ENCODE assay signal across 27 mouse cellular contexts in the genomic region with DNA sequence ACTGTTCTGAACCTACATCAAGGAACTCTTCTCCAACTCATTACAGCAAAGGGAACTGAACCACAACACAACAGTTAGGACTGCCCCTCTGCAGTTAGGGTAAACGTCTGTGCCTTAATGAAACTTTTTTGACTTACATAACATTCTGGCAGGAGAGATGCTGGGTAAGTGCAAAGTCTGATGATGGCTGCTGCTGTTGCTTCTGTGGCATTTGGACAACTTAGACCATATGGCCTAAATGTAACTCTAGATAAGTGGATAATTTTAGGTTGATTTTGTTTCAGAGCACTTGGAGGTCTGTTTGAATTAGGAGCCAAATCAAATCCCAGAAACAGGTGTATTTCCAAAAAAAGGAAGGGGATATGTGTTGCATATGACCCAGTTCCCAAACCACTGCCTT.
"Had no signal": no experiment of that assay in that cellular context is flagged by ENCODE, and none has a peak within 500 bp of the region (broad histone marks: within the 10 kb centered on the region; RNA-seq: fewer than 3 reads in every experiment).

No protein-coding gene starts in this region.

- DNase-seq: cerebellum, adult 8-10 months; cerebellum, adult 9-10 months; cerebellum, adult 9-11 months; cerebellum, postnatal 10 days; cerebellum, postnatal 14 days; cerebellum, postnatal 25 days; cerebellum, postnatal 36 days; embryo, embryonic 11 days; forebrain, postnatal 0 days; gastrocnemius, adult 2 months; gastrocnemius, postnatal 10 days; gastrocnemius, postnatal 14 days; gastrocnemius, postnatal 25 days; gastrocnemius, postnatal 36 days; heart, adult 18-20 months; heart, adult 2 months had no signal

- H3K27ac ChIP-seq: embryonic facial prominence, embryonic 10.5 days; embryonic facial prominence, embryonic 12.5 days; embryonic facial prominence, embryonic 13.5 days; embryonic facial prominence, embryonic 15.5 days; forebrain, embryonic 10.5 days; forebrain, embryonic 12.5 days; forebrain, embryonic 13.5 days; forebrain, embryonic 15.5 days; gastrocnemius, adult 2 months; heart, adult 2 months had no signal

- ATAC-seq: forebrain, embryonic 13.5 days; forebrain, embryonic 14.5 days; forebrain, embryonic 15.5 days; forebrain, embryonic 16.5 days; forebrain, postnatal 0 days had no signal

- H3K4me3 ChIP-seq: embryonic facial prominence, embryonic 10.5 days; embryonic facial prominence, embryonic 12.5 days; embryonic facial prominence, embryonic 13.5 days; embryonic facial prominence, embryonic 15.5 days; erythroblast, embryonic 14.5 days; forebrain, embryonic 10.5 days; forebrain, embryonic 12.5 days; forebrain, embryonic 13.5 days; forebrain, embryonic 15.5 days; gastrocnemius, adult 2 months; heart, adult 2 months had no signal
